Mouse (Mus musculus) MEL (cell line): Measurements from ENCODE around the gene Lce1e. TPM values are rescaled to one million over a fixed set of nuclear protein-coding genes. Genes with fewer than 3 reads are reported as not detected.

Source experiments
- DNase-seq: peaks from one replicate; pipeline ENCODE4 v3.0.0; 2011; ENCODE audit warnings: low read depth, low spot score
- H3K27ac ChIP-seq: 2 replicates; pipeline ENCODE4 v1.5.1; 2012; ENCODE audit warnings: low read depth, mild to moderate bottlenecking, control low read depth, low read length, moderate library complexity; ENCODE audit not compliant: control insufficient read depth
- H3K27me3 ChIP-seq, 2 experiments: fragments of 150-350 bp in 1 of 2; sonication (generic) in 1 of 2; 2 replicates each; pipeline ENCODE4 v1.6.1; 2012; ENCODE audit warnings: low read length in 2 of 2, mild to moderate bottlenecking in 2 of 2, improper control_type of control experiment in 1 of 2, moderate library complexity in 1 of 2; ENCODE audit not compliant: insufficient read depth in 2 of 2, control insufficient read depth in 1 of 2
- H3K36me3 ChIP-seq, 2 experiments: 2 replicates each; pipeline ENCODE4 v1.6.1; 2012 to 2014; ENCODE audit warnings: low read length in 2 of 2, improper control_type of control experiment in 1 of 2, inconsistent platforms in 1 of 2, mild to moderate bottlenecking in 1 of 2; ENCODE audit not compliant: insufficient read depth in 2 of 2, control insufficient read depth in 1 of 2
- H3K4me1 ChIP-seq, 2 experiments: fragments of 150-350 bp in 1 of 2; sonication (generic) in 1 of 2; 2 replicates each; pipeline ENCODE4 v1.6.1; 2012; ENCODE audit warnings: low read length in 2 of 2, improper control_type of control experiment in 1 of 2, mild to moderate bottlenecking in 1 of 2; ENCODE audit not compliant: insufficient read depth in 2 of 2, control insufficient read depth in 1 of 2
- H3K4me3 ChIP-seq, 2 experiments: fragments of 150-350 bp in 1 of 2; sonication (generic) in 1 of 2; 2 replicates each; pipeline ENCODE4 v1.5.1; 2012; ENCODE audit warnings: low read depth in 2 of 2, low read length in 2 of 2, mild to moderate bottlenecking in 2 of 2, moderate library complexity in 2 of 2, control low read depth in 1 of 2, improper control_type of control experiment in 1 of 2; ENCODE audit not compliant: control insufficient read depth in 1 of 2, insufficient read depth in 1 of 2
- H3K79me2 ChIP-seq: 2 replicates; pipeline ENCODE4 v1.6.1; 2012; ENCODE audit warnings: mild to moderate bottlenecking, low read length, moderate library complexity; ENCODE audit not compliant: control insufficient read depth, poor library complexity, insufficient read depth
- H3K9ac ChIP-seq: 2 replicates; pipeline ENCODE4 v1.6.1; 2012; ENCODE audit warnings: low read depth, mild to moderate bottlenecking, control low read depth, low read length, moderate library complexity; ENCODE audit not compliant: control insufficient read depth, poor library complexity, severe bottlenecking
- H3K9me3 ChIP-seq: fragments of 150-350 bp; sonication (generic); replicated peaks from 2 replicates; pipeline ENCODE4 v1.6.1; 2012; ENCODE audit warnings: mild to moderate bottlenecking, low read length, improper control_type of control experiment, moderate library complexity; ENCODE audit not compliant: insufficient read depth
- BHLHE40 ChIP-seq: IDR thresholded peaks from 2 replicates; pipeline ENCODE4 v1.6.1; 2012; ENCODE audit warnings: low read depth, mild to moderate bottlenecking, inconsistent platforms, low read length, improper control_type of control experiment, borderline replicate concordance
- CHD1 ChIP-seq: IDR thresholded peaks from 2 replicates; pipeline ENCODE4 v1.6.1; 2012; ENCODE audit warnings: low read depth, mild to moderate bottlenecking, inconsistent platforms, low read length, improper control_type of control experiment
- CHD2 ChIP-seq: IDR thresholded peaks from 2 replicates; pipeline ENCODE4 v1.6.1; 2011; ENCODE audit warnings: low read length, improper control_type of control experiment
- E2F4 ChIP-seq: IDR thresholded peaks from 2 replicates; pipeline ENCODE4 v1.6.1; 2011; ENCODE audit warnings: low read depth, low read length, improper control_type of control experiment, borderline replicate concordance
- ELF1 ChIP-seq: IDR thresholded peaks from 2 replicates; pipeline ENCODE4 v1.6.1; 2014; ENCODE audit warnings: low read depth, mild to moderate bottlenecking, inconsistent platforms, low read length, improper control_type of control experiment, moderate library complexity
- GABPA ChIP-seq: IDR thresholded peaks from 2 replicates; pipeline ENCODE4 v1.6.1; 2012; ENCODE audit warnings: low read depth, mild to moderate bottlenecking, inconsistent platforms, low read length, improper control_type of control experiment, moderate library complexity
- GATA1 ChIP-seq: IDR thresholded peaks from 2 replicates; pipeline ENCODE4 v1.6.1; 2011; ENCODE audit warnings: low read depth, low read length, improper control_type of control experiment
- HCFC1 ChIP-seq: IDR thresholded peaks from 2 replicates; pipeline ENCODE4 v1.6.1; 2012; ENCODE audit warnings: low read depth, mild to moderate bottlenecking, inconsistent platforms, low read length, improper control_type of control experiment, moderate library complexity
- KAT2A ChIP-seq: conservative IDR thresholded peaks from 2 replicates; pipeline ENCODE4 v1.6.1; 2012; ENCODE audit warnings: low read depth, low read length, improper control_type of control experiment, inconsistent platforms
- MAFK ChIP-seq: IDR thresholded peaks from 2 replicates; pipeline ENCODE4 v1.6.1; 2011; ENCODE audit warnings: low read depth, mild to moderate bottlenecking, low read length, improper control_type of control experiment, borderline replicate concordance
- MAX ChIP-seq: IDR thresholded peaks from 2 replicates; pipeline ENCODE4 v1.6.1; 2011; ENCODE audit warnings: low read length, improper control_type of control experiment
- MXI1 ChIP-seq: IDR thresholded peaks from 2 replicates; pipeline ENCODE4 v1.6.1; 2011; ENCODE audit warnings: mild to moderate bottlenecking, low read depth, low read length, improper control_type of control experiment
- MYB ChIP-seq: IDR thresholded peaks from 2 replicates; pipeline ENCODE4 v1.6.1; 2011; ENCODE audit warnings: mild to moderate bottlenecking, low read depth, low read length, improper control_type of control experiment
- MYC ChIP-seq: IDR thresholded peaks from 2 replicates; pipeline ENCODE4 v1.6.1; 2011; ENCODE audit warnings: low read depth, mild to moderate bottlenecking, low read length, improper control_type of control experiment, moderate library complexity
- NELFE ChIP-seq: IDR thresholded peaks from 2 replicates; pipeline ENCODE4 v1.6.1; 2011; ENCODE audit warnings: low read depth, low read length, improper control_type of control experiment
- NRF1 ChIP-seq: IDR thresholded peaks from 2 replicates; pipeline ENCODE4 v1.6.1; 2014; ENCODE audit warnings: low read depth, mild to moderate bottlenecking, inconsistent platforms, low read length, improper control_type of control experiment, moderate library complexity; ENCODE audit not compliant: poor library complexity, insufficient read depth, severe bottlenecking
- POLR2AphosphoS2 ChIP-seq: IDR thresholded peaks from 2 replicates; pipeline ENCODE4 v1.6.1; 2011; ENCODE audit warnings: low read length, improper control_type of control experiment
- RCOR1 ChIP-seq: IDR thresholded peaks from 2 replicates; pipeline ENCODE4 v1.6.1; 2012; ENCODE audit warnings: low read depth, mild to moderate bottlenecking, inconsistent platforms, low read length, improper control_type of control experiment
- SMC3 ChIP-seq: IDR thresholded peaks from 2 replicates; pipeline ENCODE4 v1.6.1; 2011; ENCODE audit warnings: low read depth, low read length, improper control_type of control experiment
- TBP ChIP-seq: IDR thresholded peaks from 2 replicates; pipeline ENCODE4 v1.8.0; 2011; ENCODE audit warnings: low read depth, low read length, improper control_type of control experiment
- TCF12 ChIP-seq: IDR thresholded peaks from 2 replicates; pipeline ENCODE4 v1.6.1; 2014; ENCODE audit warnings: low read depth, mild to moderate bottlenecking, inconsistent platforms, low read length, improper control_type of control experiment, moderate library complexity
- USF1 ChIP-seq: IDR thresholded peaks from 2 replicates; pipeline ENCODE4 v1.6.1; 2014; ENCODE audit warnings: low read depth, mild to moderate bottlenecking, inconsistent platforms, low read length, improper control_type of control experiment, moderate library complexity
- USF2 ChIP-seq, 2 experiments: IDR thresholded peaks; 2 replicates each; pipeline ENCODE4 v1.6.1; 2011 to 2012; ENCODE audit warnings: improper control_type of control experiment in 2 of 2, low read length in 2 of 2, borderline replicate concordance in 1 of 2, inconsistent platforms in 1 of 2, low read depth in 1 of 2, mild to moderate bottlenecking in 1 of 2; ENCODE audit not compliant: insufficient read depth in 1 of 2
- ZC3H11A ChIP-seq: IDR thresholded peaks from 2 replicates; pipeline ENCODE4 v1.6.1; 2012; ENCODE audit warnings: low read depth, mild to moderate bottlenecking, inconsistent platforms, low read length, improper control_type of control experiment
- ZMIZ1 ChIP-seq: IDR thresholded peaks from 2 replicates; pipeline ENCODE4 v1.6.1; 2012; ENCODE audit warnings: low read depth, mild to moderate bottlenecking, inconsistent platforms, low read length, improper control_type of control experiment, moderate library complexity
- ZNF384 ChIP-seq: IDR thresholded peaks from 2 replicates; pipeline ENCODE4 v1.6.1; 2012; ENCODE audit warnings: low read depth, mild to moderate bottlenecking, inconsistent platforms, low read length, improper control_type of control experiment
- polyA plus RNA-seq, 2 experiments: library from polyadenylated mRNA; stranded (reverse) in 1 of 2; unstranded in 1 of 2; fragments of >175 nt in 1 of 2; fragments of >200 nt in 1 of 2; gene quantifications; 2 replicates each; pipeline versions ENCODE4 v1.2.1 to v1.2.4; 2012; ENCODE audit warnings: low replicate concordance in 2 of 2, low read depth in 1 of 2; ENCODE audit not compliant: insufficient read length in 2 of 2, insufficient read depth in 1 of 2, missing spikeins in 1 of 2
- total RNA-seq: library from RNA; depleted of rRNA; stranded (reverse); fragments of 300-350 nt; gene quantifications from 2 replicates; pipeline ENCODE4 v1.2.3, GENCODE M21; 2012

Lce1e gene
- total and polyA plus RNA-seq, 3 experiments: not detected

DNA sequence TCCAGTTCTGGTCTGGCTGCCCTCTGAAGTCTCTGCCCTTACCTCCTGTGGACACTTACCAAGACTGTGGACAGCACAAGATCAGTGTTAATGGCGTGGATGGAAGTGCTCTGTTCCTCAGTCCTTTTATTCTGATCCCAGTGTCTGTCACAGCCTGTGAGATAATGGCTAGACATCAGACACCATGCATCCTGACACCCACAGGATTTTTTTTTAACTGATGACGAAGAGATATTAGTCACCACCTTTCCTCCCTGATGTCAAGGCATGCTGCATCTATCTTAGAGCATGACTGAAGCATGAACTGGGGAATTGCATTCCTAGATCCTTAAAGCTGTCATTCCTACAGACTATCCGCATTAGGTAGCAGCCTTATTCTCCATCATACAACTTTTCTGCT lies 11.4 kb upstream of the Lce1e start, which contains the start of gene Lce1f:
Gene Lce1f (minus strand): TSS at position 101 of the 400 bp plus-strand sequence.
- Histone ChIP-seq H3K4me3 (no peak within 1 kb of the TSS), H3K4me1 (no peaks in the 10 kb centered on the region), H3K9ac (no peak within 1 kb of the TSS), H3K9me3 (no peaks in the 10 kb centered on the region), H3K27ac (no peak within 1 kb of the TSS), H3K79me2 (no peaks in the 10 kb centered on the region), H3K36me3 (no peaks in the 10 kb centered on the region), H3K27me3 (no peaks in the 10 kb centered on the region)
- TF ChIP-seq BHLHE40 (no peak), MXI1 (no peak), TCF12 (no peak), E2F4 (no peak), KAT2A (no peak), ZMIZ1 (no peak), POLR2AphosphoS2 (no peak), MYC (no peak), USF1 (no peak), CHD2 (no peak), USF2 (IDR thresholded peaks at IDR 0.05; ENCODE audit: borderline replicate concordance in 1 of 2, insufficient read depth in 1 of 2, low read depth in 1 of 2, low read length in 2 of 2) (no peak), ZC3H11A (no peak), NRF1 (no peak), RCOR1 (no peak)
- no peak for DNase-seq

DNA sequence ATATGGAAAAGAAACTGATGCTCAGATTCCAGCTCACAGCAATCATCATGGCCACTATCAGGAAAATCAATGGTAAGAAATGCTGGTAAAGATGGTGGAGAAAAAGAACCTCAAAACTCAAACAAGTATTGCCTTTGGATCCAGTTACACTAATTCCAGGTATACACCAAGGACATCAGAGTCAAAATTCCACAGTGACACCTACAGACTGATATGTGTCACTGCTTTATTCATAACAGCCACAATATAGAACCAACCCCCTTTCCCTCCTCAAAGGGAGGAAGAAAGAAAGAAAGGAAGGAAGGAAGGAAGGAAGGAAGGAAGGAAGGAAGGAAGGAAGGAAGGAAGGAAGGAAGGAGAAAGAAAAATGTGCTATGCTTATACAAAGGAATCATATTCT lies 6.2 kb upstream of the Lce1e start:
- DNase-seq: peak; percentile 5
- no peak overlapping the region for H3K9ac ChIP-seq

More for the DNA sequence above, 6.2 kb upstream of the Lce1e start:
- Histone ChIP-seq H3K27me3 (no peaks in the 10 kb centered on the region), H3K9me3 (no peaks in the 10 kb centered on the region), H3K4me1 (no peaks in the 10 kb centered on the region), H3K4me3 (no peak overlapping the region), H3K27ac (no peak overlapping the region), H3K36me3 (no peaks in the 10 kb centered on the region), H3K79me2 (no peaks in the 10 kb centered on the region)
- TF ChIP-seq RCOR1 (no peak), BHLHE40 (no peak), ZNF384 (no peak), SMC3 (no peak), GATA1 (no peak), MYB (no peak), MAX (no peak), GABPA (no peak), HCFC1 (no peak), ELF1 (no peak), CHD1 (no peak), NRF1 (no peak), POLR2AphosphoS2 (no peak), NELFE (no peak), TCF12 (no peak), CHD2 (no peak), TBP (no peak), MAFK (no peak), MXI1 (no peak), MYC (no peak)
